Mouse (Mus musculus) heart, adult 2 months (tissue): ENCODE results near the gene Gnpda2.

Experiments used
- CTCF ChIP-seq: fragments of 200-600 bp; IDR thresholded peaks from 2 replicates; pipeline ENCODE4 v1.8.1; 2022; ENCODE audit warnings: antibody characterized with exemption, mild to moderate bottlenecking, moderate library complexity
- EP300 ChIP-seq: fragments of 200-500 bp; IDR thresholded peaks from 2 replicates; pipeline ENCODE4 v1.6.1; 2011; ENCODE audit warnings: low read depth, low read length, control low read depth; ENCODE audit not compliant: insufficient read depth
- POLR2A ChIP-seq: fragments of 200-500 bp; IDR thresholded peaks from 2 replicates; pipeline ENCODE4 v1.6.1; 2011; ENCODE audit warnings: mild to moderate bottlenecking, low read depth, low read length, control low read depth; ENCODE audit not compliant: insufficient read depth

- TF ChIP-seq CTCF (peak; percentile 40), POLR2A (peak; percentile 89), EP300 (0 out of 2 replicates have a peak, but pooled peaks have one; percentile 68)
Observed at GRCm38 (mm10) chr5:69556628-69557403, 35.3 kb downstream of the Gnpda2 start, which contains the start of gene Guf1.
